Mouse (Mus musculus) left cerebral cortex, postnatal 14 days (tissue): ENCODE measurements around the gene Foxj1. TPM values are rescaled to one million over a fixed set of nuclear protein-coding genes. Genes with fewer than 3 reads are reported as not detected.

Experiments
- DNase-seq, 2 experiments: peaks; one replicate each; pipeline ENCODE4 v3.0.0; 2021 to 2022; ENCODE audit warnings: low spot score in 2 of 2, mixed read lengths in 1 of 2
- intact Hi-C: fragments of 180-260 bp; cut with DNase I; formaldehyde crosslinking; loops from one replicate; pipeline ENCODE4 v1.15.1; 2025
- total RNA-seq, 2 experiments: library from RNA; stranded (reverse); gene quantifications; 2 replicates each; pipeline ENCODE4 v1.2.3; 2021

The Foxj1 gene
- total RNA-seq, 2 experiments from 2014 or later: 4.2 to 5.5 TPM

DNA sequence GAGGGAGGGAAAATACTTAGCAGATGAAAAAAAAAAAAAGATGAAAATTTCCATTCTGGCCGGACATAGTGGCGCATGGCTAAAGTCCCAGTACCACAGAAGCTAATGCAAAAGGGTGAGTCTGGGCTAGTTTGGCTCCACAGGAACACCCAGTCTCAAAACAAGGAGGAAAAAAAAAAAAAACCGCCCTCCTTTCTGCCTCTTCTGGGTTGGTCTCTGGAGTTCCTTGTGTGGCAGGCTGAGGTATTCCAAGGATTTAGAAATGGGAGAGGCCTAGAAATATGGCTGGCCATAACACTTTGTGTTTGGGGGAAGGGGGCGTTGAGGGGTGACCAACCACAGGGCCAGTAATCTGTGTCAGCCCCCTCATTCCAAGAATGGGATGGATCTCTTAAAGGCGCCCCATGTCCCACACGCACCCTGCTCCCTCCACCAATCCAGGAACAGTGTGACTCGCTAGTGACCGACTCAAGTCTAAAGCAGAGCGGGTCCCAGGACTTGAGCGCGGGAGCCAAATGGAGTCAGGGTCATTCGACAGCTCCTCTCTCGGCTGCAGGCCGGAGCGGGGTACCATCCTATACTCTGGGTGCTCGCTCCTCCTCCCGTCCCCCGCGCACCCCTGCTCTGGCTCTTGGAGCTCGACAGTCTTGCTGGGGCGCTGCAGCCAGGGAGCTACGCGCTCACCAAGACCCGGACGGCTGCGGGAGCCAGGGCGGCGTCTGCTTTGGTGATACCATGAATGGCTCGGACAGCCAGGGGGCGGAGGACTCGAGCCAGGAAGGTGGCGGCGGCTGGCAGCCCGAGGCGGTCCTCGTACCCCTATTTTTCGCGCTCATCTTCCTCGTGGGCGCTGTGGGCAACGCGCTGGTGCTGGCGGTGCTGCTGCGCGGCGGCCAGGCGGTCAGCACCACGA lies 54.2 kb downstream of the Foxj1 start, which contains the start of gene Galr2:
Gene Galr2 (plus strand): TSS at position 189 of the 913 bp plus-strand sequence.
- intact Hi-C loops: no loop called here
- no peak for DNase-seq

Other genes starting within 250 kb of the Foxj1 start
- gene Wbp2, start 248.4 kb downstream of the Foxj1 start, total RNA-seq: 100 to 1,000 TPM; 278 to 292 TPM
- 1 to 10 TPM; 8.7 to 9.0 TPM for gene Trim47, start 208.2 kb downstream of the Foxj1 start, total RNA-seq
- gene Trim65, start 204.3 kb downstream of the Foxj1 start, total RNA-seq: 1 to 10 TPM; 5.4 to 7.0 TPM
- gene Mrpl38, start 196.5 kb downstream of the Foxj1 start, total RNA-seq: 10 to 100 TPM; 51.1 to 56.1 TPM
- 10 to 100 TPM; 88.7 to 94.7 TPM for gene Fbf1, start 167.2 kb downstream of the Foxj1 start, total RNA-seq
- 10 to 100 TPM; 41.5 to 44.0 TPM for gene Ten1, start 136.5 kb downstream of the Foxj1 start, total RNA-seq
- gene Acox1, start 136.4 kb downstream of the Foxj1 start, total RNA-seq: 100 to 1,000 TPM; 120 to 121 TPM
- gene Evpl, start 97.3 kb downstream of the Foxj1 start, total RNA-seq: under 1 TPM; 0.68 to 0.97 TPM
- 10 to 100 TPM; 52.0 to 56.4 TPM for gene Srp68, start 61.2 kb downstream of the Foxj1 start, total RNA-seq
- under 1 TPM in 1 of 2 experiments, not detected in 1; 0.18 TPM for gene Galr2, start 54.5 kb downstream of the Foxj1 start, total RNA-seq
- gene Exoc7, start 28.2 kb downstream of the Foxj1 start, total RNA-seq: 100 to 1,000 TPM in 1 of 2 experiments, 10 to 100 TPM in 1; 92.7 to 115 TPM
- 100 to 1,000 TPM; 228 to 235 TPM for gene Rnf157, start 77.6 kb upstream of the Foxj1 start, total RNA-seq
- 10 to 100 TPM; 30.1 to 32.0 TPM for gene Ubald2, start 98.7 kb upstream of the Foxj1 start, total RNA-seq
- gene Qrich2, start 130.8 kb upstream of the Foxj1 start, total RNA-seq: not detected
- 10 to 100 TPM; 70.6 to 82.9 TPM for gene Prpsap1, start 158.8 kb upstream of the Foxj1 start, total RNA-seq
- gene Sphk1, start 195.5 kb upstream of the Foxj1 start, total RNA-seq: 1 to 10 TPM; 4.7 to 5.9 TPM
- 100 to 1,000 TPM; 134 to 139 TPM for gene Ube2o, start 246.0 kb upstream of the Foxj1 start, total RNA-seq